Mouse (Mus musculus) megakaryocyte, embryonic 14.5 days (primary cell): ENCODE measurements at regions not wholly inside any gene's neighbourhood (a gene's known extent, or its start where the extent isn't known, plus 50 kb on each side); places are given as distances from the start of the nearest gene placed in this dataset.

Experiments
- FLI1 ChIP-seq: IDR thresholded peaks from 2 replicates; pipeline ENCODE4 v1.6.1; 2012; ENCODE audit warnings: low read length, inconsistent platforms, mixed read lengths
- GATA1 ChIP-seq: IDR thresholded peaks from 3 replicates; pipeline ENCODE4 v1.6.1; 2012; ENCODE audit warnings: mixed read lengths, low read length, inconsistent platforms, borderline replicate concordance

- TF ChIP-seq GATA1, result no peak
- no peak for TF ChIP-seq FLI1
Measured at GRCm38 (mm10) chr5:51888404-51888803, 301.9 kb downstream of the Dhx15 start.
